Mouse (Mus musculus) small intestine, adult 2 months (tissue): ENCODE data around the gene 6030468B19Rik.

ENCODE experiments used
- CTCF ChIP-seq: fragments of 200-500 bp; IDR thresholded peaks from 2 replicates; pipeline ENCODE4 v1.5.1; 2012; ENCODE audit warnings: low read depth, mild to moderate bottlenecking, control low read depth, inconsistent platforms, low read length, moderate library complexity, mixed read lengths; ENCODE audit not compliant: insufficient replicate concordance, insufficient read length; ENCODE audit errors: extremely low read depth
- POLR2A ChIP-seq: fragments of 200-500 bp; IDR thresholded peaks from 2 replicates; pipeline ENCODE4 v1.6.1; 2012; ENCODE audit warnings: low read depth, mild to moderate bottlenecking, control low read depth, inconsistent platforms, low read length, moderate library complexity

- no peak for TF ChIP-seq POLR2A
- no peak for TF ChIP-seq CTCF
Observed at GRCm38 (mm10) chr11:117829671-117830215, 32.3 kb downstream of the 6030468B19Rik start.
